21 mouse cellular contexts compared by ENCODE assay signal in the genomic region with DNA sequence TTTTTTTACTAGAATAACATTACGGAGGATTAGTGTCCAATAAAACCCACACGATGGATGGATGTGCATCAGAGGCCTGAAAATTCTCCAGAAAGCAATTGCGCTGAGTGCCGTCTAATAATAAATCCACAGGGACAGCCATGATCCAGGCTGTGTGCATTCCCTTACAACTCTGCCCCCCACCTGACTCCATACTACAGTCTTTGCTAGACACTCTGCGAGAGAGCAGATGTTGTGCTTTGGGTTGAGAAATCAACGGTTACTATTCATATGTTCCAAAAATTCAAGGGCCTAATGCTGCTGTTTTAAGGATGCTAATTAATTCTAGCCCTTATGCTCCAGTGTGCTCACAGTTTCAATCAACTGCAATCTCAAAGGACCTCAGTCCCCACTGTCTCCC.
DNase-seq lines count a peak whose midpoint lies in the region; ATAC-seq and TF ChIP-seq lines count a peak whose summit lies in the region.
"Had no signal": no experiment of that assay in that cellular context is flagged by ENCODE, and none has a peak within 500 bp of the region (broad histone marks: within the 10 kb centered on the region; RNA-seq: fewer than 3 reads in every experiment).

No protein-coding gene starts in this region.

- H3K9ac ChIP-seq in forebrain, embryonic 16.5 days (replicated peaks; ENCODE audit: low read depth, low read length) = no peak overlapping the region
- H3K9ac ChIP-seq in forebrain, embryonic 11.5 days (ENCODE audit: low read length) = no peak overlapping the region
- H3K9ac ChIP-seq in hindbrain, embryonic 16.5 days (ENCODE audit: low read depth, low read length) = no peak overlapping the region
- no peak overlapping the region for H3K9ac ChIP-seq in hindbrain, postnatal 0 days (replicated peaks; ENCODE audit: low read length)
- no peak overlapping the region for H3K9ac ChIP-seq in limb, embryonic 14.5 days (ENCODE audit: low read depth, low read length, severe bottlenecking)
- no peak overlapping the region for H3K9ac ChIP-seq in neural tube, embryonic 14.5 days (replicated peaks; ENCODE audit: low read depth, low read length)
- H3K9ac ChIP-seq: embryonic facial prominence, embryonic 13.5 days; heart, embryonic 15.5 days; hindbrain, embryonic 13.5 days had no signal

- WGBS in forebrain, embryonic 16.5 days = 66% methylated on average over 6 of the region's 6 CpGs
- 92% methylated on average over 6 of the region's 6 CpGs for WGBS in forebrain, embryonic 11.5 days
- WGBS in hindbrain, embryonic 16.5 days = 64% methylated on average over 6 of the region's 6 CpGs
- WGBS in hindbrain, postnatal 0 days = 71% methylated on average over 6 of the region's 6 CpGs
- WGBS in limb, embryonic 14.5 days = 54% methylated on average over 6 of the region's 6 CpGs
- 47% methylated on average over 6 of the region's 6 CpGs for WGBS in neural tube, embryonic 14.5 days

- no peak overlapping the region for H3K4me3 ChIP-seq in forebrain, embryonic 16.5 days (replicated peaks; ENCODE audit: low read length)
- no peak overlapping the region for H3K4me3 ChIP-seq in forebrain, embryonic 11.5 days (ENCODE audit: low read depth, low read length)
- H3K4me3 ChIP-seq in hindbrain, embryonic 16.5 days (ENCODE audit: low read length) = no peak overlapping the region
- H3K4me3 ChIP-seq in hindbrain, postnatal 0 days (ENCODE audit: low read length) = no peak overlapping the region
- H3K4me3 ChIP-seq in limb, embryonic 14.5 days (replicated peaks; ENCODE audit: low read length) = no peak overlapping the region
- no peak overlapping the region for H3K4me3 ChIP-seq in neural tube, embryonic 14.5 days (ENCODE audit: low read depth, low read length)
- H3K4me3 ChIP-seq: embryonic facial prominence, embryonic 13.5 days; heart, adult 2 months; heart, embryonic 15.5 days; hindbrain, embryonic 13.5 days had no signal

- ATAC-seq in forebrain, embryonic 16.5 days = peak; percentile 39; the same call in 1 of the 2 replicates
- ATAC-seq in forebrain, embryonic 11.5 days (replicated peaks; ENCODE audit: low FRiP score) = no peak
- peak; percentile 43; the same call in 1 of the 2 replicates for ATAC-seq in hindbrain, embryonic 16.5 days
- ATAC-seq in hindbrain, postnatal 0 days = no peak
- peak; percentile 41 for ATAC-seq in limb, embryonic 14.5 days (ENCODE audit: low FRiP score, low read depth)
- ATAC-seq in neural tube, embryonic 14.5 days (ENCODE audit: low read depth) = peak; percentile 74
- ATAC-seq: inflammation-experienced regulatory T-cells, adult 6 months; intestine, postnatal 0 days had no signal

- no peak for TF ChIP-seq CTCF in hindbrain, postnatal 0 days (IDR thresholded peaks at IDR 0.05; ENCODE audit: low read depth)

- no peak for DNase-seq in forebrain, embryonic 11.5 days (ENCODE audit: low spot score)
- no peak for DNase-seq in hindbrain, postnatal 0 days (ENCODE audit: low spot score)
- DNase-seq in limb, embryonic 14.5 days (ENCODE audit: low spot score) = no peak
- DNase-seq in ovary, postnatal 14 days (ENCODE audit: low spot score) = no peak
- DNase-seq: adrenal gland, postnatal 10 days; cerebellum, adult 18-20 months; cerebellum, adult 9-11 months; cerebellum, postnatal 36 days; gastrocnemius, postnatal 10 days; heart, adult 2 months; kidney, adult 8-10 months had no signal

- H3K4me2 ChIP-seq in forebrain, embryonic 16.5 days (ENCODE audit: low read length) = no peak overlapping the region
- no peak overlapping the region for H3K4me2 ChIP-seq in forebrain, embryonic 11.5 days (ENCODE audit: low read depth, low read length, severe bottlenecking)
- no peak overlapping the region for H3K4me2 ChIP-seq in hindbrain, embryonic 16.5 days (ENCODE audit: low read length)
- H3K4me2 ChIP-seq in hindbrain, postnatal 0 days (ENCODE audit: low read depth, low read length) = no peak overlapping the region
- no peak overlapping the region for H3K4me2 ChIP-seq in limb, embryonic 14.5 days (replicated peaks; ENCODE audit: low read depth, low read length, severe bottlenecking)
- H3K4me2 ChIP-seq in neural tube, embryonic 14.5 days (ENCODE audit: low read depth, low read length) = no peak overlapping the region
- H3K4me2 ChIP-seq: embryonic facial prominence, embryonic 13.5 days; heart, embryonic 11.5 days; heart, embryonic 15.5 days; hindbrain, embryonic 13.5 days had no signal

- H3K36me3 ChIP-seq in forebrain, embryonic 16.5 days (ENCODE audit: control insufficient read depth, insufficient read depth) = no peaks in the 10 kb centered on the region
- H3K36me3 ChIP-seq in forebrain, embryonic 11.5 days (ENCODE audit: control insufficient read depth, insufficient read depth, low read length) = no peaks in the 10 kb centered on the region
- H3K36me3 ChIP-seq in hindbrain, embryonic 16.5 days (ENCODE audit: control insufficient read depth, insufficient read depth, low read length) = no peaks in the 10 kb centered on the region
- H3K36me3 ChIP-seq in hindbrain, postnatal 0 days (ENCODE audit: insufficient read depth, low read length) = no peaks in the 10 kb centered on the region
- H3K36me3 ChIP-seq in limb, embryonic 14.5 days (ENCODE audit: control insufficient read depth, insufficient read depth, low read length) = no peaks in the 10 kb centered on the region
- no peaks in the 10 kb centered on the region for H3K36me3 ChIP-seq in neural tube, embryonic 14.5 days (ENCODE audit: control insufficient read depth, insufficient read depth, low read length)
- H3K36me3 ChIP-seq: embryonic facial prominence, embryonic 13.5 days; G1E; heart, embryonic 15.5 days; hindbrain, embryonic 13.5 days had no signal

- no peaks in the 10 kb centered on the region for H3K9me3 ChIP-seq in forebrain, embryonic 16.5 days (ENCODE audit: control insufficient read depth, low read length)
- H3K9me3 ChIP-seq in forebrain, embryonic 11.5 days (ENCODE audit: control insufficient read depth, low read length) = no peaks in the 10 kb centered on the region
- H3K9me3 ChIP-seq in hindbrain, embryonic 16.5 days (ENCODE audit: control insufficient read depth, low read length) = no peaks in the 10 kb centered on the region
- H3K9me3 ChIP-seq in hindbrain, postnatal 0 days (ENCODE audit: low read length) = no peaks in the 10 kb centered on the region
- no peaks in the 10 kb centered on the region for H3K9me3 ChIP-seq in limb, embryonic 14.5 days (ENCODE audit: control insufficient read depth, low read length)
- H3K9me3 ChIP-seq in neural tube, embryonic 14.5 days (ENCODE audit: control insufficient read depth, low read length) = no peaks in the 10 kb centered on the region
- H3K9me3 ChIP-seq: embryonic facial prominence, embryonic 13.5 days; heart, embryonic 15.5 days; hindbrain, embryonic 13.5 days had no signal

- peaks cover 3% of the 10 kb centered on the region for H3K4me1 ChIP-seq in forebrain, embryonic 16.5 days (replicated peaks; ENCODE audit: control insufficient read depth, insufficient read depth, low read length)
- no peaks in the 10 kb centered on the region for H3K4me1 ChIP-seq in forebrain, embryonic 11.5 days (replicated peaks; ENCODE audit: control insufficient read depth, insufficient read depth, low read length)
- H3K4me1 ChIP-seq in hindbrain, embryonic 16.5 days (ENCODE audit: control insufficient read depth, insufficient read depth, low read depth, low read length) = no peaks in the 10 kb centered on the region
- H3K4me1 ChIP-seq in hindbrain, postnatal 0 days (ENCODE audit: insufficient read depth, low read length) = no peaks in the 10 kb centered on the region
- H3K4me1 ChIP-seq in limb, embryonic 14.5 days (ENCODE audit: control insufficient read depth, insufficient read depth, low read length) = peaks cover 15% of the 10 kb centered on the region
- H3K4me1 ChIP-seq in neural tube, embryonic 14.5 days (ENCODE audit: control insufficient read depth, insufficient read depth, low read length) = no peaks in the 10 kb centered on the region
- H3K4me1 ChIP-seq: heart, embryonic 15.5 days had no signal

- no peak overlapping the region for H3K27ac ChIP-seq in forebrain, embryonic 16.5 days (ENCODE audit: low read length)
- H3K27ac ChIP-seq in forebrain, embryonic 11.5 days (ENCODE audit: low read depth, low read length) = no peak overlapping the region
- H3K27ac ChIP-seq in hindbrain, embryonic 16.5 days (ENCODE audit: low read depth, low read length) = no peak overlapping the region
- no peak overlapping the region for H3K27ac ChIP-seq in hindbrain, postnatal 0 days
- no peak overlapping the region for H3K27ac ChIP-seq in limb, embryonic 14.5 days (replicated peaks; ENCODE audit: low read depth, low read length)
- 0 out of 2 replicates have a peak overlapping the region, but pooled peaks have one; percentile 7 for H3K27ac ChIP-seq in neural tube, embryonic 14.5 days (ENCODE audit: low read depth, low read length)
- H3K27ac ChIP-seq: heart, adult 2 months; heart, embryonic 15.5 days; hindbrain, embryonic 13.5 days had no signal

- no peak for TF ChIP-seq POLR2A in limb, embryonic 14.5 days (IDR thresholded peaks at IDR 0.05; ENCODE audit: borderline replicate concordance, extremely low read depth, insufficient read depth, insufficient read length)

- H3K27me3 ChIP-seq in forebrain, embryonic 16.5 days (replicated peaks; ENCODE audit: control insufficient read depth, insufficient read depth, low read length) = no peaks in the 10 kb centered on the region
- no peaks in the 10 kb centered on the region for H3K27me3 ChIP-seq in forebrain, embryonic 11.5 days (ENCODE audit: control insufficient read depth, insufficient read depth, low read length)
- no peaks in the 10 kb centered on the region for H3K27me3 ChIP-seq in hindbrain, embryonic 16.5 days (replicated peaks; ENCODE audit: control insufficient read depth, insufficient read depth, low read length)
- H3K27me3 ChIP-seq in hindbrain, postnatal 0 days (ENCODE audit: insufficient read depth, low read length) = no peaks in the 10 kb centered on the region
- no peaks in the 10 kb centered on the region for H3K27me3 ChIP-seq in limb, embryonic 14.5 days (ENCODE audit: control insufficient read depth, insufficient read depth, low read length)
- H3K27me3 ChIP-seq in neural tube, embryonic 14.5 days (ENCODE audit: control insufficient read depth, insufficient read depth, low read length) = no peaks in the 10 kb centered on the region
- H3K27me3 ChIP-seq: embryonic facial prominence, embryonic 13.5 days; heart, embryonic 15.5 days; hindbrain, embryonic 13.5 days had no signal

Comparison
In these comparisons a context has a peak if more than half of its experiments do, and no peak if none do; other contexts are left out.
1. ATAC-seq: peak in forebrain, embryonic 16.5 days (single experiment), hindbrain, embryonic 16.5 days (single experiment), limb, embryonic 14.5 days (single experiment) and neural tube, embryonic 14.5 days (single experiment); none in forebrain, embryonic 11.5 days (single experiment) and hindbrain, postnatal 0 days (single experiment).